Mouse (Mus musculus): ENCODE data around the gene S1pr4. TPM values are rescaled to one million over a fixed set of nuclear protein-coding genes. Genes with fewer than 3 reads are reported as not detected.

Gene S1pr4
- polyA plus RNA-seq, 1 experiment, result not detected

DNA sequence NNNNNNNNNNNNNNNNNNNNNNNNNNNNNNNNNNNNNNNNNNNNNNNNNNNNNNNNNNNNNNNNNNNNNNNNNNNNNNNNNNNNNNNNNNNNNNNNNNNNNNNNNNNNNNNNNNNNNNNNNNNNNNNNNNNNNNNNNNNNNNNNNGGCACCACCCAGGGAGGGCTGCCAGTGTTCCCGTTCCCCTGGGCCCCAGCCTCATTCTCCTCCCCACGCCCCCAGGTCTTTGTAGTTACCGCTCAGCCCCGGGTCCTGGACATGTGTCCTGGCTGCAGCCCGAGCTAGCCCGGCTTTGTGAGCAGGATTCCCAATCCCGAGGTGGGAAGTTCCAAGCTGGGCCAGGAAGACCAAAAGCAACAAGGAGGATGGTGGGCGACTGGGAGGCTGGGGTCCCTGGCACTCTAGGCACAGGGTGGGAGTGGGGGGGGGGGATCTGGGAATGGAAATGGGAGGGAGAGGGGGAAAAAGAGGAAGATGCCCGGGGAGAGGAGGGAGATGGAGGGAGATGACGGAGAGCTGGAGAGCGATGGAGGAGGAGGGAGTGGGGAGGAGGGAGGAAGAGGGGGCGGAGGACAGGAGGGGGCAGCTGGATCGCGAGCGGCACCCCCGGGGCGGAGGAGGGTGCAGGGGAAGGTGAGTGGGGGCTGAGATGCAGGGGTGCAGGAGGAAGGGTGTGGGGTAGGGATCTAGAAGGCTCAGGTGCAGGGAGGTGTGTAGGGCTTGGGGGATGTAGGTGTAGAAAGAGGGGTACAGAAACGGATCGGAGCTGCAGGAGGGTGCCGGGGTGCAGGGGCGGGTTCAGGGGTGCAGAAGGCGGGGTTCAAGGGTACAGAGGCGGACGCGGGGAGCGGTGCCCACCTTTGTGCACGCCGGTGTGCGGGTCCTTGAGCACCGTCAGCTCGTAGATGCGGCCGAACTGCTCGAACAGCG is 18.1 kb downstream of the S1pr4 start:
- Histone ChIP-seq H3K79me2 (ENCODE audit: control insufficient read depth, insufficient read depth) (no peaks in the 10 kb centered on the region), H3ac (ENCODE audit: control insufficient read depth, insufficient read length) (no peak overlapping the region), H3K4me2 (ENCODE audit: low read depth) (peak overlapping the region; percentile 66), H3K36me3 (ENCODE audit: control insufficient read depth, insufficient read depth) (no peaks in the 10 kb centered on the region), H3K27me3 (ENCODE audit: control insufficient read depth, insufficient read depth, insufficient read length) (peaks cover 14% of the 10 kb centered on the region), H3K4me3 (no peak overlapping the region)
- no peak for TF ChIP-seq SRF (IDR thresholded peaks at IDR 0.05; ENCODE audit: control insufficient read depth, insufficient read length, low read depth)
- no peak for TF ChIP-seq POLR2A (IDR thresholded peaks at IDR 0.05; ENCODE audit: insufficient read length, low read depth)
- TF ChIP-seq MYOG (IDR thresholded peaks at IDR 0.05; ENCODE audit: control insufficient read depth in 1 of 3, insufficient read depth in 1 of 3, insufficient read length in 2 of 3, low read depth in 2 of 3), result no peak
- no peak for TF ChIP-seq CEBPB (IDR thresholded peaks at IDR 0.05; ENCODE audit: insufficient read depth, poor library complexity, severe bottlenecking)
- TF ChIP-seq TCF3 (IDR thresholded peaks at IDR 0.05; ENCODE audit: insufficient read length, low read depth), result no peak
- no peak for TF ChIP-seq E2F4 (IDR thresholded peaks at IDR 0.05; ENCODE audit: insufficient read depth)
- no peak for TF ChIP-seq TCF12 (IDR thresholded peaks at IDR 0.05; ENCODE audit: insufficient read depth, poor library complexity, severe bottlenecking)
- no peak for TF ChIP-seq USF1 (IDR thresholded peaks at IDR 0.05; ENCODE audit: low read depth)
- no peak for TF ChIP-seq MAX (IDR thresholded peaks at IDR 0.05; ENCODE audit: low read depth)
- TF ChIP-seq MYOD1 (IDR thresholded peaks at IDR 0.05; ENCODE audit: control insufficient read depth in 1 of 3, insufficient read length in 2 of 3, low read depth in 2 of 3), result no peak
- no peak for TF ChIP-seq REST (IDR thresholded peaks at IDR 0.05; ENCODE audit: insufficient read depth, insufficient read length)

DNA sequence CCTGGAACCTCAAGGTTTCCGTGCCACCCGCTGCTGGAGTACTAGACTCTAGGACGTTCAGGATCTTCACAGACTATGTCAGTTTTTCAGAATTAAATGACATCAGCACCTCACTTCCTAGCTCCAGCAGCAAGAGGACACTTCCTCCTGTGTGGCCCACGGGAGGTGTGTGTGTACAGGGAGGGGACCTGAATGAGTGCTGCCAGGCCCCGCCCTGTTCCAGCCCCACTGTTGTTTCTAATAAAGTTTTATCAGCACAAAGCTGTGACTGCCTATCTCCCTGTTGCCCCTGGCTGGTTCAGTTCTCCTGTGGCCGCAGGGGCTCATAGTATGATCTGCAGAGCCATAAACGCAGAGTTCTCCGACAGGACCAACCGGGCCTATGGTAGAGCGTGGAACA is 25.5 kb downstream of the S1pr4 start:
- Histone ChIP-seq H3K36me3 (ENCODE audit: control insufficient read depth, insufficient read depth) (no peaks in the 10 kb centered on the region), H3ac (ENCODE audit: control insufficient read depth, insufficient read length) (no peak overlapping the region), H3K4me2 (ENCODE audit: low read depth) (no peak overlapping the region), H3K4me3 (no peak overlapping the region), H3K79me2 (ENCODE audit: control insufficient read depth, insufficient read depth) (no peaks in the 10 kb centered on the region), H3K27me3 (ENCODE audit: control insufficient read depth, insufficient read depth, insufficient read length) (peaks cover 51% of the 10 kb centered on the region)
- TF ChIP-seq E2F4 (IDR thresholded peaks at IDR 0.05; ENCODE audit: insufficient read depth) (no peak), MAX (IDR thresholded peaks at IDR 0.05; ENCODE audit: low read depth) (no peak), MYOG (IDR thresholded peaks at IDR 0.05; ENCODE audit: control insufficient read depth in 1 of 3, insufficient read depth in 1 of 3, insufficient read length in 2 of 3, low read depth in 2 of 3) (no peak), TCF3 (IDR thresholded peaks at IDR 0.05; ENCODE audit: insufficient read length, low read depth) (no peak)

DNA sequence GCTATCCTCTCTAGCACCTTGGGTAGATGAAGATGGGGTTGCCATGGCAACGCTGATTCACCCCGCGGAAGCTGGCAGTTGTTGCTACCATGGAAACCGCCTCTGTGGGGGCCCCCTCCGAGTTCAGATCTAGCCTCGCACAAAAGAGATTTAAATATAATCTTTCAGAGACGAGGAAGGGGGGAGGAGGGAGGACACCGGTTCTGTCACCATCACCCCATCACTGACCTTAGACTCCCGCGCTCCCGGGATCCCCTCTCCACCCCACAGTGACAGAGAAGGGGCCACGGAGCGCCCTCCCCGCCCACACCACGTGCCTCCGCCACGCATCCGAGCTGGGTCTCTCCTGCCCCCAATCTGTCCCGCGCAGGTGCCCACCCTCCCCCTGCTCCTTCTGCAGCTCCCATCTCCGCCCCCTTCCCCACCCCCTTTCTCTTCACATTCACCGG is 26.9 kb downstream of the S1pr4 start:
- TF ChIP-seq REST (IDR thresholded peaks at IDR 0.05; ENCODE audit: insufficient read depth, insufficient read length), result no peak
- TF ChIP-seq TCF12 (IDR thresholded peaks at IDR 0.05; ENCODE audit: insufficient read depth, poor library complexity, severe bottlenecking), result no peak
- no peak for TF ChIP-seq TCF3 (IDR thresholded peaks at IDR 0.05; ENCODE audit: insufficient read length, low read depth)
- no peak for TF ChIP-seq SRF (IDR thresholded peaks at IDR 0.05; ENCODE audit: control insufficient read depth, insufficient read length, low read depth)
- TF ChIP-seq MYOG (IDR thresholded peaks at IDR 0.05; ENCODE audit: control insufficient read depth in 1 of 3, insufficient read depth in 1 of 3, insufficient read length in 2 of 3, low read depth in 2 of 3), result no peak
- no peak for TF ChIP-seq MYOD1 (IDR thresholded peaks at IDR 0.05; ENCODE audit: control insufficient read depth in 1 of 3, insufficient read length in 2 of 3, low read depth in 2 of 3)
- TF ChIP-seq CEBPB (IDR thresholded peaks at IDR 0.05; ENCODE audit: insufficient read depth, poor library complexity, severe bottlenecking), result no peak
- no peak for TF ChIP-seq USF1 (IDR thresholded peaks at IDR 0.05; ENCODE audit: low read depth)
- TF ChIP-seq POLR2AphosphoS2 (IDR thresholded peaks at IDR 0.05; ENCODE audit: insufficient read length, low read depth), result no peak
- no peak for TF ChIP-seq MAX (IDR thresholded peaks at IDR 0.05; ENCODE audit: low read depth)
- no peak for TF ChIP-seq E2F4 (IDR thresholded peaks at IDR 0.05; ENCODE audit: insufficient read depth)
- no peak overlapping the region for H3K4me2 ChIP-seq (ENCODE audit: low read depth)

DNA sequence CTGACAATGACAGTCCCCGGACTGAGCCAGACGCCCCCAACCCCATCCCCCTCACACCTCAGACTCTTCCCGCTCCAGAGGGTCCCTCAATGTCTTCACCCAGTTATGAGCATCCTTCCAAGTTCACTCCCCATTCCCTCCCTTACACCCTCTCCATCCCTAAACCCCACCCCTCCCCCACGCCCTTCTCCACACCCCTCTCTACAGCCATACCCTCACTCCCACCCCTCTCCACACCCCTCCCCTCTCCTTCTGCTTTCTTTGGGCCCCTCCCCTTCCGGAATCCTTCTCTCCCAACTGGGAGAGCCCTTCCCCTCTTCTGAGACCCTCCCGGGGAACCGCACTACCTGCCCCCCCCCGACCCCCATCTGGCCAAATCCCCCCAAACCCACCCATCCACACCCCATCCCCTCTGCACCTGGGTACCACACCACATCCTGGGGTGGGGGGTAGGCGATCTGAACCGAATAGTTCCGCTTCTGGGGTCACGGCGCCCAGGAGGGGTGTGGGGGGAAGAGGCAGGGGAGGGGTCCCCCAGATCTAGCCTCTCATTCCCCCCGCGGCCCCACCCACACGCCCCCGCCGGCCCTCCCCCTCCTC is 27.4 kb downstream of the S1pr4 start:
- H3K27me3 ChIP-seq (ENCODE audit: control insufficient read depth, insufficient read depth, insufficient read length), result peaks cover 71% of the 10 kb centered on the region
- no peaks in the 10 kb centered on the region for H3K36me3 ChIP-seq (ENCODE audit: control insufficient read depth, insufficient read depth)
- no peak overlapping the region for H3ac ChIP-seq (ENCODE audit: control insufficient read depth, insufficient read length)
- H3K4me2 ChIP-seq (ENCODE audit: low read depth), result no peak overlapping the region
- no peak for TF ChIP-seq MAX (IDR thresholded peaks at IDR 0.05; ENCODE audit: low read depth)
- TF ChIP-seq E2F4 (IDR thresholded peaks at IDR 0.05; ENCODE audit: insufficient read depth), result no peak
- TF ChIP-seq POLR2A (IDR thresholded peaks at IDR 0.05; ENCODE audit: insufficient read length, low read depth), result no peak
- TF ChIP-seq TCF3 (IDR thresholded peaks at IDR 0.05; ENCODE audit: insufficient read length, low read depth), result no peak
- TF ChIP-seq TCF12 (IDR thresholded peaks at IDR 0.05; ENCODE audit: insufficient read depth, poor library complexity, severe bottlenecking), result no peak
- no peak for TF ChIP-seq REST (IDR thresholded peaks at IDR 0.05; ENCODE audit: insufficient read depth, insufficient read length)
- TF ChIP-seq MYOD1 (IDR thresholded peaks at IDR 0.05; ENCODE audit: control insufficient read depth in 1 of 3, insufficient read length in 2 of 3, low read depth in 2 of 3), result no peak
- TF ChIP-seq POLR2AphosphoS2 (IDR thresholded peaks at IDR 0.05; ENCODE audit: insufficient read length, low read depth), result no peak
- no peaks in the 10 kb centered on the region for H3K79me2 ChIP-seq (ENCODE audit: control insufficient read depth, insufficient read depth)
- H3K4me3 ChIP-seq, result no peak overlapping the region

More for the DNA sequence above, 26.9 kb downstream of the S1pr4 start:
- H3K36me3 ChIP-seq (ENCODE audit: control insufficient read depth, insufficient read depth), result no peaks in the 10 kb centered on the region
- H3K27me3 ChIP-seq (ENCODE audit: control insufficient read depth, insufficient read depth, insufficient read length), result peaks cover 66% of the 10 kb centered on the region
- no peaks in the 10 kb centered on the region for H3K79me2 ChIP-seq (ENCODE audit: control insufficient read depth, insufficient read depth)
- H3K4me3 ChIP-seq, result no peak overlapping the region
- no peak overlapping the region for H3ac ChIP-seq (ENCODE audit: control insufficient read depth, insufficient read length)

Measured in myocyte (in vitro differentiated cells).